Mouse (Mus musculus): ENCODE results near the gene Fam149b. TPM values are rescaled to one million over a fixed set of nuclear protein-coding genes. Genes with fewer than 3 reads are reported as not detected.

Fam149b gene
- total and polyA plus RNA-seq, 3 experiments, result 15.8 to 21.9 (median 19.8) TPM

- DNase-seq (ENCODE audit: extremely low read depth), result peak; percentile 23
- H3K79me2 ChIP-seq (replicated peaks; ENCODE audit: control insufficient read depth, extremely low read depth, insufficient read depth, poor library complexity, severe bottlenecking), result no peaks in the 10 kb centered on the region
- H3K27me3 ChIP-seq (replicated peaks), result no peaks in the 10 kb centered on the region
- no peaks in the 10 kb centered on the region for H3K4me1 ChIP-seq (ENCODE audit: control insufficient read depth in 1 of 2, insufficient read depth in 2 of 2)
- dilution Hi-C loops (cut with MboI; ENCODE audit: extremely low pct_ligation_motif_present, extremely low pct_unique_long_range_greater_than_20kb, low sequenced_read_pairs), result no loop called here
- no peaks in the 10 kb centered on the region for H3K9me3 ChIP-seq (replicated peaks; ENCODE audit: low read length)
- no peaks in the 10 kb centered on the region for H3K36me3 ChIP-seq (replicated peaks in 1 of 2; ENCODE audit: control insufficient read depth in 1 of 2, insufficient read depth in 1 of 2, low read length in 1 of 2)
- no peak overlapping the region for H3K9ac ChIP-seq (ENCODE audit: insufficient read depth, low read depth)
- in situ Hi-C loops (cut with MboI; ENCODE audit: low pct_ligation_motif_present, low pct_unique_long_range_greater_than_20kb, low sequenced_read_pairs), result no loop called here
- H3K4me3 ChIP-seq (replicated peaks in 1 of 3; ENCODE audit: low read depth in 2 of 3, low read length in 2 of 3, poor library complexity in 1 of 3), result no peak overlapping the region
- no peak overlapping the region for H3K4me2 ChIP-seq (ENCODE audit: insufficient read depth, low read depth, poor library complexity, severe bottlenecking)
- no peak for TF ChIP-seq MXI1 (IDR thresholded peaks at IDR 0.05; ENCODE audit: low read depth, low read length)
- TF ChIP-seq RCOR1 (conservative IDR thresholded peaks at IDR 0.05; ENCODE audit: low read depth, low read length), result no peak
- TF ChIP-seq MYC (IDR thresholded peaks at IDR 0.05; ENCODE audit: low read depth, low read length), result peak; percentile 89
- no peak for TF ChIP-seq ELF1 (IDR thresholded peaks at IDR 0.05; ENCODE audit: low read depth, low read length)
- peak; percentile 45 to 64; a peak in 3 of 4 replicates for TF ChIP-seq CTCF (conservative IDR thresholded peaks at IDR 0.05 in 1 of 2, IDR thresholded peaks at IDR 0.05 in 1 of 2; ENCODE audit: low read depth in 2 of 2, low read length in 2 of 2)
- no peak for TF ChIP-seq MAZ (IDR thresholded peaks at IDR 0.05; ENCODE audit: low read depth, low read length)
- TF ChIP-seq E2F4 (IDR thresholded peaks at IDR 0.05; ENCODE audit: insufficient replicate concordance, low read depth, low read length), result no peak
- TF ChIP-seq BHLHE40 (IDR thresholded peaks at IDR 0.05; ENCODE audit: low read depth, low read length), result no peak
- TF ChIP-seq ZKSCAN1 (IDR thresholded peaks at IDR 0.05; ENCODE audit: borderline replicate concordance, low read depth, low read length), result no peak
- peak; percentile 61 for TF ChIP-seq RAD21 (IDR thresholded peaks at IDR 0.05; ENCODE audit: low read depth, low read length)
- TF ChIP-seq POLR2AphosphoS2 (IDR thresholded peaks at IDR 0.05; ENCODE audit: low read depth, low read length), result no peak
- no peak for TF ChIP-seq MEF2A (IDR thresholded peaks at IDR 0.05; ENCODE audit: borderline replicate concordance, low read depth, low read length)
- no peak for TF ChIP-seq KAT2A (IDR thresholded peaks at IDR 0.05; ENCODE audit: insufficient replicate concordance, low read length)
- no peak for TF ChIP-seq MAX (IDR thresholded peaks at IDR 0.05; ENCODE audit: low read length)
- TF ChIP-seq ZNF384 (IDR thresholded peaks at IDR 0.05; ENCODE audit: low read depth, low read length), result no peak
- no peak for TF ChIP-seq SIN3A (IDR thresholded peaks at IDR 0.05; ENCODE audit: low read length)
- no peak for TF ChIP-seq IRF4 (IDR thresholded peaks at IDR 0.05; ENCODE audit: low read depth, low read length)
- no peak for TF ChIP-seq MAFK (IDR thresholded peaks at IDR 0.05; ENCODE audit: insufficient replicate concordance, low read length)
- TF ChIP-seq JUND (conservative IDR thresholded peaks at IDR 0.05; ENCODE audit: low read depth, low read length), result no peak
- TF ChIP-seq GABPA (IDR thresholded peaks at IDR 0.05; ENCODE audit: insufficient replicate concordance, low read depth, low read length), result no peak
- TF ChIP-seq ZC3H11A (IDR thresholded peaks at IDR 0.05; ENCODE audit: low read depth, low read length), result no peak
- TF ChIP-seq USF2 (conservative IDR thresholded peaks at IDR 0.05; ENCODE audit: low read depth, low read length), result no peak
- TF ChIP-seq SMC3 (IDR thresholded peaks at IDR 0.05; ENCODE audit: low read depth, low read length), result peak; percentile 47
- TF ChIP-seq USF1 (IDR thresholded peaks at IDR 0.05; ENCODE audit: low read depth, low read length), result no peak
- H3K27ac ChIP-seq (ENCODE audit: insufficient read depth, low read depth), result no peak overlapping the region
These were observed 80.6 kb downstream of the Fam149b start for GRCm38 (mm10) chr14:20428593-20428992.

Data from CH12.LX (cell line).